Mouse (Mus musculus) hindbrain, embryonic 11.5 days (tissue): ENCODE data around the gene Gm28048. TPM values are rescaled to one million over a fixed set of nuclear protein-coding genes. Genes with fewer than 3 reads are reported as not detected.
A peak's percentile ranks its signal among the peaks of the same experiment; 100 is the strongest.

ENCODE experiments used
- ATAC-seq: fragments of 200-750 bp; cut with Nextera tagmentation; 2 replicates; pipeline ENCODE4 v1.8.0; 2017; ENCODE audit warnings: mild to moderate bottlenecking, moderate TSS enrichment, moderate library complexity; ENCODE audit not compliant: low FRiP score
- DNase-seq: peaks from one replicate; pipeline ENCODE4 v3.0.0-alpha.2; 2015; ENCODE audit warnings: low spot score
- H3K27ac ChIP-seq: fragments of 300-500 bp; sonication (generic); 2 replicates; pipeline ENCODE4 v1.5.1; 2014; ENCODE audit warnings: mild to moderate bottlenecking, low read depth, low read length
- H3K27me3 ChIP-seq: fragments of 300-500 bp; sonication (generic); 2 replicates; pipeline ENCODE4 v1.6.1; 2014; ENCODE audit warnings: mild to moderate bottlenecking, low read length, moderate library complexity, mixed read lengths; ENCODE audit not compliant: control insufficient read depth, insufficient read depth
- H3K36me3 ChIP-seq: fragments of 300-500 bp; sonication (generic); 2 replicates; pipeline ENCODE4 v1.6.1; 2014; ENCODE audit warnings: mild to moderate bottlenecking, low read length, moderate library complexity, mixed read lengths; ENCODE audit not compliant: control insufficient read depth, insufficient read depth
- H3K4me1 ChIP-seq: fragments of 300-500 bp; sonication (generic); replicated peaks from 2 replicates; pipeline ENCODE4 v1.6.1; 2014; ENCODE audit warnings: low read length, mixed read lengths; ENCODE audit not compliant: control insufficient read depth, insufficient read depth
- H3K4me2 ChIP-seq: fragments of 300-500 bp; sonication (generic); replicated peaks from 2 replicates; pipeline ENCODE4 v1.6.1; 2014; ENCODE audit warnings: mild to moderate bottlenecking, low read depth, low read length
- H3K4me3 ChIP-seq: fragments of 300-500 bp; sonication (generic); 2 replicates; pipeline ENCODE4 v1.5.1; 2014; ENCODE audit warnings: low read depth, low read length
- H3K9ac ChIP-seq: fragments of 300-500 bp; sonication (generic); 2 replicates; pipeline ENCODE4 v1.6.1; 2014; ENCODE audit warnings: low read depth, low read length
- H3K9me3 ChIP-seq: fragments of 300-500 bp; sonication (generic); 2 replicates; pipeline ENCODE4 v1.6.1; 2016; ENCODE audit warnings: low read length; ENCODE audit not compliant: control insufficient read depth
- whole genome bisulfite sequencing: fragments of 180-500 bp; shearing (Covaris S2); extraction: QIAGEN DNeasy Blood & Tissue Kit; methylation state at CpG from one replicate; pipeline ENCODE4 v1.1.7; 2014; 5-methylcytosine and 5-hydroxymethylcytosine counted together
- polyA plus RNA-seq: library from polyadenylated mRNA; unstranded; fragments of >200 nt; fragmentation: Nextera tagmentation; extraction: Ambion mirVana; gene quantifications from 2 replicates; pipeline ENCODE4 v1.2.1, GENCODE M21; 2014

The Gm28048 gene
- polyA plus RNA-seq, 1 experiment from 2014 or later: 4.8 TPM

DNA sequence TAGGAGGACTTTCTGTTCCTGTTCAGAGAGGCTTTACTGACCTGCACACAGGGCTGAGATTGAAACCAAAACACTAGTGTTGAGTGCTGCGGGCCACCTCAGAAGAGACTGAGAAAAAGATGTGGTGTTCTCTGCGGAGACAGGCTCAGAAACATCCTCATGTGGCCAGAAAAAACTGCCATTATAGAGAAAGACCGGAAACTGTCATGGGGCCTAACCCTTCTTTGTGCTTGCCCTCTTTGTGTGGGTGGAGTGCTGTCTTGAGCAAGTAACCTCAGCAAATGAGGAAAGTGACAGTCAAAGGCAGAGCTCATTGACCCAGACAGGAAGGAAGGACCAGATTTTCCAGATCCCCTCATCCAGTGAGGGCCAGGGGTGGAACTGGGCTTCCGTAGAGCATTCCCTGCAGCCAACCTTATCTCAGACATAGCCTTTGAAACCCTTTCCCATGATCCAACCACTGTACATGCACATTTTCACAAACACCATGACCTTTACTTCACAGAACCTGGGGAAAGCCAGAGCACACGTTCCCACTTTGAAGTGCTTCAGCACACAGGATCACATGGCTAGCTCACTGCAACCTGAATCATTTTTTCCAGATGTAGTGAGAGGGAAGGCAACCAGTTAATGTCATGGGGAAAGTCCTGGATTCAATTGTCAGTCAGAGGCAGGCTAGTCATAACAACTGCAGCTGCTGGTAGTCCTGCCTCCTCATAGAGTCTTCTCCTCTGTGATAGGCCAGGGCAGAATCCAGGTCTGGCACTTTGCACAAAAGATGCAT lies 167.8 kb downstream of the Gm28048 start:
- Histone ChIP-seq H3K27me3 (no peaks in the 10 kb centered on the region), H3K9ac (no peak overlapping the region), H3K36me3 (no peaks in the 10 kb centered on the region), H3K4me3 (no peak overlapping the region), H3K4me1 (no peaks in the 10 kb centered on the region), H3K27ac (no peak overlapping the region), H3K4me2 (no peak overlapping the region), H3K9me3 (no peaks in the 10 kb centered on the region)
- DNase-seq (no peak), ATAC-seq (no peak)
- 91% methylated on average over 5 of the region's 5 CpGs for WGBS

DNA sequence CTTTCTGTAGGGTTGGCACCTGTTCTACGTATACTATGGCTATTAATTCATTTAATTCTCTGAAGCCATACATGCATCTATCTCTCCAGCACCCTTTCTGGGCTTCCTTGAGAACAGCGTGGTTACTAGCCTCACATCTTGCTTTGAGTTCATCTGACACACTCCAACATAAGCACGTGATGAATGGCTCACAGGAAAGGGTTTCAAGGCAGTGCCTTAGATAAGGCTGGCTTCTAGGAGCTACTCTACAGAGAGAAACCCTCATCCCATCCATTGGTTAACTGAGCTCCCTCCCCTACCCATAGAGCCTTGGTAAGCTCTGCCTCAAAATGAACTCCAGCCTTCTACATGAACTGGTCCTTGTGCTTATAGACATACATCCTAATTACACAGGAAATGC lies 168.5 kb downstream of the Gm28048 start:
- ATAC-seq (no peak), DNase-seq (no peak)
- H3K36me3 ChIP-seq: no peaks in the 10 kb centered on the region
- no peak overlapping the region for H3K9ac ChIP-seq
- H3K9me3 ChIP-seq: no peaks in the 10 kb centered on the region
- H3K27me3 ChIP-seq: no peaks in the 10 kb centered on the region
- 87% methylated on average over 3 of the region's 3 CpGs for WGBS
- H3K4me3 ChIP-seq: no peak overlapping the region
- H3K4me1 ChIP-seq: no peaks in the 10 kb centered on the region
- no peak overlapping the region for H3K4me2 ChIP-seq
- H3K27ac ChIP-seq: no peak overlapping the region

GRCm38 (mm10) chr11:22811413-22811812 lies 170.5 kb downstream of the Gm28048 start:
- Histone ChIP-seq H3K27me3 (no peaks in the 10 kb centered on the region), H3K4me3 (no peak overlapping the region), H3K9me3 (no peaks in the 10 kb centered on the region), H3K9ac (no peak overlapping the region), H3K36me3 (no peaks in the 10 kb centered on the region), H3K27ac (no peak overlapping the region), H3K4me2 (no peak overlapping the region), H3K4me1 (no peaks in the 10 kb centered on the region)
- ATAC-seq (no peak), DNase-seq (no peak)
- WGBS: 86% methylated on average over 3 of the region's 3 CpGs

DNA sequence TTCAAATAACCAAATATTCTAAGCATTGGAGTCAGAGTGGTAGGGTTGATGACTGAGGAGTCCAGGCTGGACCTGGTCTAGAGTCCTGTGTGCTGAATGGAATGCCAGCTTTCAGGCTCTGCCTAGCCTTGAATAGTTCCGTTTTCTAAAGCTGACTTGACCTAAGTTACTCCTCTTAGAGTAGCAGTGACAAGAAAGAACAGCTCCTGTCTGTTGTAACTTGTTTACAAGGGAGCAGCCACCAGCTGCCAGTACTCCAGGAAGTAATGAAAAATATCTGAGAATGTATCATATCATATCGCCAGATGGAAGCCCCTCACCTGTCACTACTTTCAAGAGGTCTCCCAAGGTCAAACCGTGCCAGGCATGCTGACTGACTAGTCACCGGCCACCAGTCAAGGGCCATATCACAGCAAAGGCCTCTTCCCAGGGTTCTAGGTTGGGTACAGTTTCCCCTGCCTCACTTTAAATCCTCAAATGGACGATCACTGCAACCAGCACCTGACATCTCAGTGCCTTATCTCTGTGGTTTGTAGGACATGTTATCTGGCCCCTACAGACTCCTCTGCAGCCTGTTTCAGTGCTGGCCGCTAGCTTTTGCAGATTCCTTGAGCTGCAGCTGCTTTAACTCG lies 172.3 kb downstream of the Gm28048 start:
- ATAC-seq (no peak), DNase-seq (no peak)
- Histone ChIP-seq H3K27me3 (no peaks in the 10 kb centered on the region), H3K4me2 (no peak overlapping the region), H3K4me3 (no peak overlapping the region), H3K4me1 (no peaks in the 10 kb centered on the region), H3K36me3 (no peaks in the 10 kb centered on the region), H3K9me3 (no peaks in the 10 kb centered on the region), H3K27ac (no peak overlapping the region), H3K9ac (no peak overlapping the region)
- 82% methylated on average over 7 of the region's 7 CpGs for whole genome bisulfite sequencing

DNA sequence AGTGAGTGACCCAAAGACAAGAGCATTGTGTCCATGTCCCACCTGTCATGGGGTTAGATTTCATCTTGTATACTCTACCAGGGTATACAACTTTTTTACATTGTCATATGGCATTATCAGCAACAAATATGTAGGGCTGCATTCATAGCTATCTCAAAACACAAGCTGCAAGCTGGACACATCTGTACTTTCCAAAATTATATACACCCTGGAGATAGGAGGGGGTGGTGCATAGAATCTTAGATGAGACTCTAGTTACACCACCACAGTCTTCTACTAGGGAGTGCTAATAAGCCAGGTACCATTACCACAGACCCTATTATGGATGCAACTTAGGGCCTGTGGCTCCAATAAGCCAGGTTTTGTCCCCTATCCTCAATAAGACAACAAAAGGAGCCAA lies 173.8 kb downstream of the Gm28048 start:
- H3K27ac ChIP-seq: no peak overlapping the region
- H3K36me3 ChIP-seq: no peaks in the 10 kb centered on the region
- DNase-seq: no peak
- no peak for ATAC-seq
- H3K4me3 ChIP-seq: no peak overlapping the region
- H3K9ac ChIP-seq: no peak overlapping the region
- no peaks in the 10 kb centered on the region for H3K27me3 ChIP-seq
- no peaks in the 10 kb centered on the region for H3K9me3 ChIP-seq
- no peak overlapping the region for H3K4me2 ChIP-seq
- H3K4me1 ChIP-seq: no peaks in the 10 kb centered on the region

DNA sequence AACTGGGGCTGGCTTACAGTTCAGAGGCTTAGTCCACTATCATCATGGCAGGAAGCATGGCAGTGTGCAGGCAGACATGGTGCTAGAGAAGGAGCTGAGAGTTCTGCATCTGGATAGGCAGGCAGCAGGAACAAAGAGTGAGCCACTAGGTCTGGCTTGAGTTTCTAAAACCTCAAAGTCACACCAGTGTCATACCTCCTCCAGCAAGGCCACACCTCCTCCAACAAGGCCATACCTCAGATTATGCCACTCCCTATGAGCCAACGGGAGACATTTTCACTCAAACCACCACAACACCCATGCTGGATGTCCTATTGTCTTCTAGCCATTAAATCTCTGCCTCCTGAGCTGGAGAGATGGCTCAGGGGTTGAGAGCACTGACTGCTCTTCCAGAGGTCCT lies 176.7 kb downstream of the Gm28048 start:
- Histone ChIP-seq H3K4me2 (no peak overlapping the region), H3K27me3 (no peaks in the 10 kb centered on the region), H3K4me1 (no peaks in the 10 kb centered on the region), H3K4me3 (no peak overlapping the region), H3K36me3 (no peaks in the 10 kb centered on the region), H3K9me3 (no peaks in the 10 kb centered on the region), H3K9ac (no peak overlapping the region), H3K27ac (no peak overlapping the region)
- 95% methylated on average over 1 of the region's 1 CpGs for WGBS
- no peak for DNase-seq
- no peak for ATAC-seq

DNA sequence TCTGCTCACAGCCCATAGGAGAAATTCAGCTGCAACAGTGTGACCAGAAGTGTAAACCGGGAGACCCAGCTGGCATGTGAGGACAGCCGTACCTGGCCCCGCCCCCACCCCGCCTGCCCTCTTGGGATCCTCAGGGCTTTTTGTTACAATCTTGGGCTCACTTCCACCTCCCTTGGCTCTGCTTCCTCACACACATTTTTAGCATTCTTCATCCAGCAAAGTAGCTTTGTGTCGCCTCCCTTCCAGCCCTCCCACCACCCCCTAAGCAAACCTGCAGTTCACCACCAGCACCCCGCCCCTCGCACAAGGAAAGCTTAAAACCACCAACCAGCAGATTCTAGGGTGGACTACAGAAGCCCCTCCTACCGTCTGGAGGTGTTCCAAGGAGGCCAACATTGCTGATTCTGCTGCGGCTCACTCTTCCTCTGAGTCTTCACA lies 181.9 kb downstream of the Gm28048 start:
- no peaks in the 10 kb centered on the region for H3K36me3 ChIP-seq
- 19% methylated on average over 9 of the region's 9 CpGs for WGBS
- H3K27ac ChIP-seq: no peak overlapping the region
- no peaks in the 10 kb centered on the region for H3K4me1 ChIP-seq
- H3K27me3 ChIP-seq: no peaks in the 10 kb centered on the region
- H3K4me2 ChIP-seq: no peak overlapping the region
- H3K9me3 ChIP-seq: no peaks in the 10 kb centered on the region
- H3K4me3 ChIP-seq: no peak overlapping the region
- DNase-seq (peak; percentile 9), ATAC-seq (no peak)
- H3K9ac ChIP-seq: no peak overlapping the region

DNA sequence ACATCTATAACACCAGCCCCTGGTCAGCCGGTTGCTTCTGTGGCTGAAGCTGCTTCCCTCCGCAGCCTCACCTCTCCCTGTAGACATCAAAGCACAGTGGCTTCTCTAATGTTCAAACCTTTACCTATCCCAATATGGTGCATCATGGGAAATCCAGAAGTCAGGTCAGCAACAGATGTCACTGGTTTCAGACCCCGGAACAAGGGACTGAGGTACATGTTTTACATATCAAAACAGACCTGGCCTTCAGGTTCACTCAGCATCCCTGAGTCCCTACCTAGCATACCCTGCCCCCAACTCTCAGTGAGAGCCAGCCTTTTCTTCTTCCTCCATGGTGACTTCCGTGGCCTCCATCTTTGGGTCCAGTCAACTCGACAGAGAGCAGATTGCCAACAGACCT lies 183.0 kb downstream of the Gm28048 start:
- DNase-seq: no peak
- Histone ChIP-seq H3K36me3 (no peaks in the 10 kb centered on the region), H3K4me2 (no peak overlapping the region), H3K4me1 (no peaks in the 10 kb centered on the region), H3K9ac (no peak overlapping the region), H3K9me3 (no peaks in the 10 kb centered on the region), H3K4me3 (no peak overlapping the region), H3K27me3 (no peaks in the 10 kb centered on the region), H3K27ac (no peak overlapping the region)
- WGBS: 67% methylated on average over 5 of the region's 5 CpGs
- no peak for ATAC-seq

- no peak for ATAC-seq
- Histone ChIP-seq H3K36me3 (no peaks in the 10 kb centered on the region), H3K27ac (no peak overlapping the region), H3K9ac (no peak overlapping the region), H3K4me3 (no peak overlapping the region), H3K9me3 (no peaks in the 10 kb centered on the region), H3K4me2 (no peak overlapping the region), H3K27me3 (no peaks in the 10 kb centered on the region), H3K4me1 (no peaks in the 10 kb centered on the region)
- WGBS: 97% methylated on average over 1 of the region's 1 CpGs
- no peak for DNase-seq
Measured at GRCm38 (mm10) chr11:22794734-22795133, 187.2 kb downstream of the Gm28048 start.
